8 mouse cellular contexts compared by ENCODE assay signal in genomic region chr16:95991122-95991900, GRCm38 (mm10). TPM values are rescaled to one million over a fixed set of nuclear protein-coding genes. Genes with fewer than 3 reads are reported as not detected.
DNase-seq lines count a peak whose midpoint lies in the region; ATAC-seq lines count a peak whose summit lies in the region.

No protein-coding gene starts in this region.

- H3K36me3 ChIP-seq in lung, embryonic 15.5 days, result peaks cover 15% of the 10 kb centered on the region
- H3K36me3 ChIP-seq in hindbrain, embryonic 12.5 days, result peaks cover 32% of the 10 kb centered on the region

- peaks cover 13% of the 10 kb centered on the region for H3K4me1 ChIP-seq in lung, embryonic 15.5 days
- peaks cover 13% of the 10 kb centered on the region for H3K4me1 ChIP-seq in hindbrain, embryonic 12.5 days

- 9% methylated on average over 10 of the region's 10 CpGs for WGBS in lung, embryonic 15.5 days
- 9% methylated on average over 10 of the region's 10 CpGs for WGBS in hindbrain, embryonic 12.5 days

- H3K4me2 ChIP-seq in lung, embryonic 15.5 days, result peak overlapping the region; percentile 68
- peak overlapping the region; percentile 70 for H3K4me2 ChIP-seq in hindbrain, embryonic 12.5 days (replicated peaks)

- peak overlapping the region; percentile 63 for H3K4me3 ChIP-seq in lung, embryonic 15.5 days
- H3K4me3 ChIP-seq in hindbrain, embryonic 12.5 days, result peak overlapping the region; percentile 71

- no peak for ATAC-seq in lung, embryonic 15.5 days (ENCODE audit: borderline replicate concordance, extremely low read depth, low FRiP score, low TSS enrichment)
- ATAC-seq in hindbrain, embryonic 12.5 days (ENCODE audit: low FRiP score), result no peak

- peak overlapping the region; percentile 74 for H3K27ac ChIP-seq in lung, embryonic 15.5 days
- peak overlapping the region; percentile 83 for H3K27ac ChIP-seq in hindbrain, embryonic 12.5 days

- no peak for DNase-seq in lung, adult 18-20 months
- peak; percentile 28 for DNase-seq in c-Kit-positive CD71-positive TER-119-positive erythroid progenitor cells, embryonic 14.5 days (ENCODE audit: low spot score)
- peak; percentile 10 for DNase-seq in lung, postnatal 36 days
- DNase-seq in right cerebral cortex, postnatal 10 days (ENCODE audit: low spot score in 2 of 2), result no peak
- no peak for DNase-seq in layer of hippocampus, adult 9-10 months (ENCODE audit: low spot score)
- no peak for DNase-seq in spleen, adult 18-20 months

- peak overlapping the region; percentile 57 for H3K9ac ChIP-seq in lung, embryonic 15.5 days
- H3K9ac ChIP-seq in hindbrain, embryonic 12.5 days, result peak overlapping the region; percentile 84

- no peaks in the 10 kb centered on the region for H3K9me3 ChIP-seq in lung, embryonic 15.5 days
- H3K9me3 ChIP-seq in hindbrain, embryonic 12.5 days (replicated peaks), result no peaks in the 10 kb centered on the region

- H3K27me3 ChIP-seq in lung, embryonic 15.5 days, result no peaks in the 10 kb centered on the region
- H3K27me3 ChIP-seq in hindbrain, embryonic 12.5 days, result no peaks in the 10 kb centered on the region

RNA-seq across cellular contexts. Expression of gene Psmg1, which starts 0.6 kb away (rescaled TPM):
- polyA plus RNA-seq in lung, embryonic 15.5 days (2015; fragmentation: Nextera tagmentation; extraction: Ambion mirVana), result 88.5 and 95.9 TPM in 2 replicates
- 66.3 and 70.5 TPM in 2 replicates for polyA plus RNA-seq in hindbrain, embryonic 12.5 days (2016; fragmentation: Nextera tagmentation; extraction: Ambion mirVana)

Comparison
In these comparisons a context has a peak if more than half of its experiments do, and no peak if none do; other contexts are left out.
1. DNase-seq: peak in c-Kit-positive CD71-positive TER-119-positive erythroid progenitor cells, embryonic 14.5 days (single experiment) and lung, postnatal 36 days (single experiment); none in lung, adult 18-20 months (0 of 2), right cerebral cortex, postnatal 10 days (0 of 2), layer of hippocampus, adult 9-10 months (single experiment) and spleen, adult 18-20 months (0 of 2).